9 mouse cellular contexts compared by ENCODE assay signal in genomic region chr15:86067581-86067910, GRCm38 (mm10). TPM values are rescaled to one million over a fixed set of nuclear protein-coding genes. Genes with fewer than 3 reads are reported as not detected.
DNase-seq lines count a peak whose midpoint lies in the region; ATAC-seq and TF ChIP-seq lines count a peak whose summit lies in the region.
"Had no signal": no experiment of that assay in that cellular context is flagged by ENCODE, and none has a peak within 500 bp of the region (broad histone marks: within the 10 kb centered on the region; RNA-seq: fewer than 3 reads in every experiment).

No protein-coding gene starts in this region.

- TF ChIP-seq EP300 in heart, postnatal 0 days (IDR thresholded peaks at IDR 0.05; ENCODE audit: low read depth), result no peak

- H3K4me1 ChIP-seq in embryonic facial prominence, embryonic 13.5 days, result peaks cover 40% of the 10 kb centered on the region
- peaks cover 41% of the 10 kb centered on the region for H3K4me1 ChIP-seq in embryonic facial prominence, embryonic 10.5 days
- peaks cover 51% of the 10 kb centered on the region for H3K4me1 ChIP-seq in heart, postnatal 0 days (ENCODE audit: control insufficient read depth, insufficient read depth)

- H3K27me3 ChIP-seq in embryonic facial prominence, embryonic 13.5 days, result no peaks in the 10 kb centered on the region
- H3K27me3 ChIP-seq in embryonic facial prominence, embryonic 10.5 days (replicated peaks; ENCODE audit: low read depth, poor library complexity, severe bottlenecking), result no peaks in the 10 kb centered on the region
- H3K27me3 ChIP-seq in heart, postnatal 0 days (ENCODE audit: control insufficient read depth, insufficient read depth, low read length), result no peaks in the 10 kb centered on the region
- H3K27me3 ChIP-seq: hindbrain, embryonic 15.5 days had no signal

- 81% methylated on average over 6 of the region's 6 CpGs for WGBS in embryonic facial prominence, embryonic 13.5 days
- WGBS in embryonic facial prominence, embryonic 10.5 days, result 77% methylated on average over 6 of the region's 6 CpGs
- 42% methylated on average over 6 of the region's 6 CpGs for WGBS in heart, postnatal 0 days

- H3K9ac ChIP-seq in embryonic facial prominence, embryonic 13.5 days, result no peak overlapping the region; the same call in 1 of the 2 replicates
- no peak overlapping the region for H3K9ac ChIP-seq in heart, postnatal 0 days (replicated peaks; ENCODE audit: low read depth, low read length)
- H3K9ac ChIP-seq: hindbrain, embryonic 15.5 days had no signal

- ATAC-seq in embryonic facial prominence, embryonic 13.5 days (ENCODE audit: insufficient number of reproducible peaks, insufficient read depth, low FRiP score, low TSS enrichment, low read depth), result no peak
- peak; percentile 60 for ATAC-seq in heart, postnatal 0 days (ENCODE audit: insufficient read depth, low read depth)
- ATAC-seq in megakaryocyte, adult 5-6 weeks (ENCODE audit: poor library complexity, severe bottlenecking), result peak; percentile 85
- ATAC-seq in erythroblast, adult 5-6 weeks (replicated peaks; ENCODE audit: low FRiP score, poor library complexity, severe bottlenecking), result no peak

- 0 out of 2 replicates have a peak overlapping the region, but pooled peaks have one; percentile 1 for H3K27ac ChIP-seq in embryonic facial prominence, embryonic 13.5 days
- H3K27ac ChIP-seq in embryonic facial prominence, embryonic 10.5 days (replicated peaks), result no peak overlapping the region
- H3K27ac ChIP-seq in heart, postnatal 0 days (ENCODE audit: low read depth), result peak overlapping the region; percentile 61
- H3K27ac ChIP-seq: hindbrain, embryonic 15.5 days had no signal

- no peaks in the 10 kb centered on the region for H3K9me3 ChIP-seq in embryonic facial prominence, embryonic 13.5 days
- H3K9me3 ChIP-seq in embryonic facial prominence, embryonic 10.5 days, result no peaks in the 10 kb centered on the region
- H3K9me3 ChIP-seq in heart, postnatal 0 days (replicated peaks; ENCODE audit: control insufficient read depth, low read length), result no peaks in the 10 kb centered on the region
- H3K9me3 ChIP-seq: hindbrain, embryonic 15.5 days had no signal

- no peak overlapping the region for H3K4me3 ChIP-seq in embryonic facial prominence, embryonic 13.5 days
- H3K4me3 ChIP-seq in embryonic facial prominence, embryonic 10.5 days, result no peak overlapping the region
- H3K4me3 ChIP-seq in heart, postnatal 0 days (ENCODE audit: low read depth, low read length), result no peak overlapping the region
- H3K4me3 ChIP-seq: hindbrain, embryonic 15.5 days had no signal

- TF ChIP-seq CTCF in heart, postnatal 0 days (IDR thresholded peaks at IDR 0.05; ENCODE audit: low read depth), result no peak

- 0 out of 2 replicates have a peak, but pooled peaks cover 3% of the 10 kb centered on the region for H3K36me3 ChIP-seq in embryonic facial prominence, embryonic 13.5 days
- peaks cover 12% of the 10 kb centered on the region for H3K36me3 ChIP-seq in embryonic facial prominence, embryonic 10.5 days (replicated peaks)
- no peaks in the 10 kb centered on the region for H3K36me3 ChIP-seq in heart, postnatal 0 days (replicated peaks; ENCODE audit: control insufficient read depth, insufficient read depth, low read length)
- H3K36me3 ChIP-seq: hindbrain, embryonic 15.5 days had no signal

- no peak for DNase-seq in embryonic facial prominence, embryonic 10.5 days (ENCODE audit: low spot score)
- peak; percentile 85 for DNase-seq in A20 (ENCODE audit: low read depth, low spot score)
- peak; percentile 55 for DNase-seq in heart, postnatal 0 days (ENCODE audit: low spot score)
- no peak for DNase-seq in ovary, postnatal 14 days (ENCODE audit: low spot score)
- DNase-seq in right cerebral cortex, adult 18-20 months, result no peak

- H3K4me2 ChIP-seq in embryonic facial prominence, embryonic 13.5 days, result no peak overlapping the region
- H3K4me2 ChIP-seq in heart, postnatal 0 days (ENCODE audit: low read depth, low read length), result 0 out of 2 replicates have a peak overlapping the region, but pooled peaks have one; percentile 1
- H3K4me2 ChIP-seq: hindbrain, embryonic 15.5 days had no signal

RNA-seq across cellular contexts. Expression of gene Gramd4, which starts 10.1 kb away (rescaled TPM):
- polyA plus RNA-seq in embryonic facial prominence, embryonic 13.5 days (2015; fragmentation: Nextera tagmentation; extraction: Ambion mirVana), result 14.6 and 16.6 TPM in 2 replicates
- 13.7 and 13.8 TPM in 2 replicates for polyA plus RNA-seq in embryonic facial prominence, embryonic 10.5 days (2016; fragmentation: Nextera tagmentation; extraction: Ambion mirVana)
- 31.8 and 35.0 TPM in 2 replicates for total RNA-seq in heart, postnatal 0 days (2014; rRNA removed; ENCODE audit: low replicate concordance)
- 15.4 and 16.2 TPM in 2 replicates for polyA plus RNA-seq in heart, postnatal 0 days (2015; fragmentation: Nextera tagmentation; extraction: Ambion mirVana)
- total RNA-seq in megakaryocyte, adult 5-6 weeks (2015), result 11.5 and 13.1 TPM in 2 replicates
- total RNA-seq in megakaryocyte, adult 5-6 weeks (2017), result 36.8 and 46.0 TPM in 2 replicates
- total RNA-seq in erythroblast, adult 5-6 weeks (2015; ENCODE audit: low replicate concordance), result 3.3 and 7.3 TPM in 2 replicates
- 8.4 and 11.0 TPM in 2 replicates for total RNA-seq in erythroblast, adult 5-6 weeks (2017; ENCODE audit: low replicate concordance)

RNA-seq across cellular contexts. Expression of gene Celsr1, which starts 34.0 kb away (rescaled TPM):
- 2.9 and 3.1 TPM in 2 replicates for polyA plus RNA-seq in embryonic facial prominence, embryonic 13.5 days (2015; fragmentation: Nextera tagmentation; extraction: Ambion mirVana)
- polyA plus RNA-seq in embryonic facial prominence, embryonic 10.5 days (2016; fragmentation: Nextera tagmentation; extraction: Ambion mirVana), result 1.2 and 1.5 TPM in 2 replicates
- total RNA-seq in heart, postnatal 0 days (2014; rRNA removed; ENCODE audit: low replicate concordance), result 17.4 and 18.0 TPM in 2 replicates
- polyA plus RNA-seq in heart, postnatal 0 days (2015; fragmentation: Nextera tagmentation; extraction: Ambion mirVana), result 0.80 and 0.97 TPM in 2 replicates
- total RNA-seq in megakaryocyte, adult 5-6 weeks (2015), result 1.0 and 1.2 TPM in 2 replicates
- 1.2 and 4.4 TPM in 2 replicates for total RNA-seq in megakaryocyte, adult 5-6 weeks (2017)
- total RNA-seq in erythroblast, adult 5-6 weeks (2015; ENCODE audit: low replicate concordance), result 0.38 and 1.5 TPM in 2 replicates
- 0.60 and 0.98 TPM in 2 replicates for total RNA-seq in erythroblast, adult 5-6 weeks (2017; ENCODE audit: low replicate concordance)

Comparison
In these comparisons a context has a peak if more than half of its experiments do, and no peak if none do; other contexts are left out.
1. ATAC-seq: peak in heart, postnatal 0 days (single experiment) and megakaryocyte, adult 5-6 weeks (single experiment); none in embryonic facial prominence, embryonic 13.5 days (single experiment) and erythroblast, adult 5-6 weeks (single experiment).
2. DNase-seq: peak in A20 (single experiment) and heart, postnatal 0 days (single experiment); none in embryonic facial prominence, embryonic 10.5 days (single experiment), ovary, postnatal 14 days (single experiment) and right cerebral cortex, adult 18-20 months (single experiment).